Mouse (Mus musculus): ENCODE measurements around the gene Serpine1.

DNA sequence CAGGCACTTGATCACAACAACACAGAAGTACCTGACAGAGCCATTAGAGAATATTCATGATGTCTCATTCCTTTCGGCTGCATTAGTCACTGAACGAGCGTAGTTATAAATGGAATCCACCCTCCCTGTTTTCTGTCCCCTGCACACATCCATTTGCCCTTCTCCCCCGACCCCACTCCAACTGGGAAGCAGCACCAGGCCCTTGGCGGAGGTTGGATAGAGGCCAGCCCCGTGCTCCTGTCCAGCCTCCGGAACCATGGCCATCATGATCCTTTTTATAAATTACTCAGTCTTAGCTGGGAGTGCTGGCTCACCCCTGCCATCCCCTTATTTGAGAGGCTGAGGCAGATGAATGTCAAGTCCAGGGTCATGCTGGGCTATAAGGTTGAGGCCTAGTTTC lies 17.8 kb downstream of the Serpine1 start:
- no peak for TF ChIP-seq CTCF (IDR thresholded peaks at IDR 0.05; ENCODE audit: low read depth, low read length)
- TF ChIP-seq POLR2A (IDR thresholded peaks at IDR 0.05; ENCODE audit: insufficient read depth, low read length) = no peak

All from ES-Bruce4 (cell line).